Mouse (Mus musculus): ENCODE data around the gene Ckmt2. TPM values are rescaled to one million over a fixed set of nuclear protein-coding genes. Genes with fewer than 3 reads are reported as not detected.
A peak's percentile ranks its signal among the peaks of the same experiment; 100 is the strongest.

Ckmt2 gene
- polyA plus RNA-seq, 1 experiment from 2014 or later: not detected

GRCm38 (mm10) chr13:91824845-91825550, 51.7 kb downstream of the Ckmt2 start:
- H3K4me1 ChIP-seq (replicated peaks; ENCODE audit: control insufficient read depth, insufficient read depth, low read length): no peaks in the 10 kb centered on the region
- H3K9me3 ChIP-seq (ENCODE audit: control insufficient read depth, low read length): no peaks in the 10 kb centered on the region
- no peak overlapping the region for H3K9ac ChIP-seq (replicated peaks; ENCODE audit: low read depth, low read length)
- H3K4me2 ChIP-seq (ENCODE audit: low read length): no peak overlapping the region
- ATAC-seq: no peak
- H3K27ac ChIP-seq (ENCODE audit: low read length): no peak overlapping the region
- H3K4me3 ChIP-seq (replicated peaks; ENCODE audit: low read length): no peak overlapping the region
- no peaks in the 10 kb centered on the region for H3K27me3 ChIP-seq (replicated peaks; ENCODE audit: control insufficient read depth, insufficient read depth, low read length)
- WGBS: 67% methylated on average over 4 of the region's 4 CpGs
- no peaks in the 10 kb centered on the region for H3K36me3 ChIP-seq (ENCODE audit: control insufficient read depth, insufficient read depth)

- Histone ChIP-seq H3K27ac (ENCODE audit: low read length) (no peak overlapping the region), H3K9ac (replicated peaks; ENCODE audit: low read depth, low read length) (no peak overlapping the region), H3K4me2 (ENCODE audit: low read length) (no peak overlapping the region), H3K9me3 (ENCODE audit: control insufficient read depth, low read length) (no peaks in the 10 kb centered on the region), H3K36me3 (ENCODE audit: control insufficient read depth, insufficient read depth) (no peaks in the 10 kb centered on the region), H3K27me3 (replicated peaks; ENCODE audit: control insufficient read depth, insufficient read depth, low read length) (no peaks in the 10 kb centered on the region), H3K4me1 (replicated peaks; ENCODE audit: control insufficient read depth, insufficient read depth, low read length) (no peaks in the 10 kb centered on the region), H3K4me3 (replicated peaks; ENCODE audit: low read length) (no peak overlapping the region)
- no peak for ATAC-seq
- WGBS: 52% methylated on average over 6 of the region's 6 CpGs
These were observed 53.0 kb downstream of the Ckmt2 start for GRCm38 (mm10) chr13:91823735-91824134.

- 83% methylated on average over 5 of the region's 5 CpGs for WGBS
- H3K36me3 ChIP-seq (ENCODE audit: control insufficient read depth, insufficient read depth): no peaks in the 10 kb centered on the region
- no peaks in the 10 kb centered on the region for H3K4me1 ChIP-seq (replicated peaks; ENCODE audit: control insufficient read depth, insufficient read depth, low read length)
- peaks cover 2% of the 10 kb centered on the region; the same call in 1 of the 2 replicates for H3K9me3 ChIP-seq (ENCODE audit: control insufficient read depth, low read length)
- H3K9ac ChIP-seq (replicated peaks; ENCODE audit: low read depth, low read length): no peak overlapping the region
- no peaks in the 10 kb centered on the region for H3K27me3 ChIP-seq (replicated peaks; ENCODE audit: control insufficient read depth, insufficient read depth, low read length)
- no peak overlapping the region for H3K27ac ChIP-seq (ENCODE audit: low read length)
- ATAC-seq: no peak
- no peak overlapping the region for H3K4me3 ChIP-seq (replicated peaks; ENCODE audit: low read length)
- no peak overlapping the region for H3K4me2 ChIP-seq (ENCODE audit: low read length)
These were observed 62.0 kb downstream of the Ckmt2 start for GRCm38 (mm10) chr13:91814670-91815069.

- H3K4me3 ChIP-seq (replicated peaks; ENCODE audit: low read length): no peak overlapping the region
- no peak for ATAC-seq
- no peak overlapping the region for H3K4me2 ChIP-seq (ENCODE audit: low read length)
- WGBS: 35% methylated on average over 2 of the region's 2 CpGs
- H3K27ac ChIP-seq (ENCODE audit: low read length): no peak overlapping the region
- no peak overlapping the region for H3K9ac ChIP-seq (replicated peaks; ENCODE audit: low read depth, low read length)
- H3K27me3 ChIP-seq (replicated peaks; ENCODE audit: control insufficient read depth, insufficient read depth, low read length): no peaks in the 10 kb centered on the region
- H3K4me1 ChIP-seq (replicated peaks; ENCODE audit: control insufficient read depth, insufficient read depth, low read length): peaks cover 11% of the 10 kb centered on the region
- H3K36me3 ChIP-seq (ENCODE audit: control insufficient read depth, insufficient read depth): peaks cover 12% of the 10 kb centered on the region
- no peaks in the 10 kb centered on the region for H3K9me3 ChIP-seq (ENCODE audit: control insufficient read depth, low read length)
These were observed 67.2 kb downstream of the Ckmt2 start for GRCm38 (mm10) chr13:91809476-91809875.

- H3K4me1 ChIP-seq (replicated peaks; ENCODE audit: control insufficient read depth, insufficient read depth, low read length): peaks cover 11% of the 10 kb centered on the region
- H3K9ac ChIP-seq (replicated peaks; ENCODE audit: low read depth, low read length): peak overlapping the region; percentile 95
- H3K27ac ChIP-seq (ENCODE audit: low read length): peak overlapping the region; percentile 93
- peaks cover 12% of the 10 kb centered on the region for H3K36me3 ChIP-seq (ENCODE audit: control insufficient read depth, insufficient read depth)
- no peak for ATAC-seq
- peak overlapping the region; percentile 67 for H3K4me2 ChIP-seq (ENCODE audit: low read length)
- H3K9me3 ChIP-seq (ENCODE audit: control insufficient read depth, low read length): no peaks in the 10 kb centered on the region
- no peaks in the 10 kb centered on the region for H3K27me3 ChIP-seq (replicated peaks; ENCODE audit: control insufficient read depth, insufficient read depth, low read length)
- 34% methylated on average over 20 of the region's 20 CpGs for WGBS
- peak overlapping the region; percentile 86 for H3K4me3 ChIP-seq (replicated peaks; ENCODE audit: low read length)
These were observed 68.7 kb downstream of the Ckmt2 start for GRCm38 (mm10) chr13:91807874-91808575.

GRCm38 (mm10) chr13:91807155-91807839, 69.4 kb downstream of the Ckmt2 start, which contains the start of gene Zcchc9:
TSS of gene Zcchc9 (minus strand) at chr13:91807705.
- 0% methylated on average over 50 of the region's 50 CpGs for WGBS
- Histone ChIP-seq H3K27ac (ENCODE audit: low read length) (peak within 1 kb of the TSS; percentile 93), H3K4me3 (replicated peaks; ENCODE audit: low read length) (peak within 1 kb of the TSS; percentile 86), H3K4me1 (replicated peaks; ENCODE audit: control insufficient read depth, insufficient read depth, low read length) (peaks cover 11% of the 10 kb centered on the region), H3K36me3 (ENCODE audit: control insufficient read depth, insufficient read depth) (peaks cover 12% of the 10 kb centered on the region), H3K27me3 (replicated peaks; ENCODE audit: control insufficient read depth, insufficient read depth, low read length) (no peaks in the 10 kb centered on the region), H3K9ac (replicated peaks; ENCODE audit: low read depth, low read length) (peak within 1 kb of the TSS; percentile 95), H3K4me2 (ENCODE audit: low read length) (peak within 1 kb of the TSS; percentile 67), H3K9me3 (ENCODE audit: control insufficient read depth, low read length) (no peaks in the 10 kb centered on the region)
- ATAC-seq: peak; percentile 99

Other genes starting within 250 kb of the Ckmt2 start
- not detected in 2 replicates for gene Acot12, start 135.4 kb downstream of the Ckmt2 start, polyA plus RNA-seq (2015; fragmentation: Nextera tagmentation; extraction: Ambion mirVana)
- gene Zcchc9, start 69.2 kb downstream of the Ckmt2 start, polyA plus RNA-seq (2015; fragmentation: Nextera tagmentation; extraction: Ambion mirVana): 18.5 and 21.9 TPM in 2 replicates

Data from forebrain, embryonic 16.5 days (tissue).